Mouse (Mus musculus) E14TG2a.4 (cell line): Measurements from ENCODE around the gene Apbb1.

Experiments
- CTCF ChIP-seq: conservative IDR thresholded peaks from 2 replicates; pipeline ENCODE4 v1.5.1; 2014; ENCODE audit warnings: low read length
- NANOG ChIP-seq: IDR thresholded peaks from 2 replicates; pipeline ENCODE4 v1.6.1; 2014; ENCODE audit warnings: borderline replicate concordance, low read length, mixed read lengths
- POU5F1 ChIP-seq: IDR thresholded peaks from 2 replicates; pipeline ENCODE4 v1.6.1; 2014; ENCODE audit warnings: low read length, borderline replicate concordance

DNA sequence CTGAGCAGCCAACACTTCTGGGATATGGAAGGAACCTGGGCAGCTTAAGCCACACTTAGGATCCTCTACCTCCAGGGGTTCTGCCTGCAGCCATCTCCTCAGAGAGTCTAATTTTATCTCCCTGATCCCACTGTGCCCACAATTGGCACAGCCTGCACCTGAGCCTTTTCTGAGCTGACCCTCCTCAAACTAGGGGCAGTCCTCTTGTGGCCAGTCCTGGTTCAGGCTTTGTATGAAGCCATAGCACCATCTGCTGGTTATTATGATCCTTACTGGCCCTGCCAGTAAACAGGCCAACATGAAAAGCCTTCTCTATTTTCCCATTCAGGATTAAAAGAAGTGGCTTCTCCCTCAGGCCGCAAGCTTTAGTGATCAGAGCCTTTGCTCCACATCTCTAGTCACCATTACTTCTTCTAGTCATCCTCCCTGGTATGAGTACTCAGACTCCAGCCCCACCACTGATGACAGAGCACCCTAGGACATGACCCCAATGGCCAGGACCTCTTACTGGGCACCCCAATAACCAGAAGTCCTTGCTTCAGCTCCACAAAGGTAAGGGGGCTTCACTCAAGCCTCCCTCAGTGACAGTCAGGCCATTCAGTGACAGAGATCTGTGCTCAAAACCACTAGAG, 54.0 kb downstream of the Apbb1 start:
- TF ChIP-seq CTCF (peak; percentile 26; the same call in 1 of the 2 replicates), NANOG (no peak), POU5F1 (no peak)
